Mouse (Mus musculus): ENCODE data around the gene Map4k4.

DNA sequence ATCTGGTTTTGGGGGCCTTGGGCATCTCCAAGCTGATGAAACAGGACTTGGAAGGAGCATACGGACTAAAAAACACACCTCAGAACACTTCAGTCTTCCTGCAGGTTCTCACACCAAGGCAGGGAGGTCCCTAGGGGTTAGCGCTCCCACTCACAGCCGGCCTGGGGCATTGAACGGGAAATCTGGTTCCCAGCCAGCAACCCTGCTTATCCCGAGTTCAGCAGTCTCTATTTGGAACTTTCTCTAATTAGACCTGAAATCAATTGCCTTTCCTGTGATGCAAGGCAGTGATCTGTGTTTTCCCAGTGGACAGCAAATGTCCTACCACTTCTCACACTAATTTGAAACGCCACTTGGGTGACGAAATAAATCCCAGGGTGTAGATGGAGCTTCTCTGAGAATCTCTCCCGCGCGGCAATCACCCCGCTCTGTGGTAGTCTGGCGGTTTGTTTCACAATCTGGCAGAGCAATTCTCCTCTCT is 31.0 kb upstream of the Map4k4 start:
- TF ChIP-seq FLI1 (IDR thresholded peaks at IDR 0.05; ENCODE audit: low read length) (no peak), GATA1 (IDR thresholded peaks at IDR 0.05; ENCODE audit: borderline replicate concordance, low read length) (no peak)

Data from megakaryocyte, embryonic 14.5 days (primary cell).